Mouse (Mus musculus) lung, postnatal 36 days (tissue): Measurements from ENCODE around the gene Disc1.

Experiments
- DNase-seq: peaks from one replicate; pipeline ENCODE4 v3.0.0; 2022; ENCODE audit warnings: mixed read lengths

Gene Disc1

DNA sequence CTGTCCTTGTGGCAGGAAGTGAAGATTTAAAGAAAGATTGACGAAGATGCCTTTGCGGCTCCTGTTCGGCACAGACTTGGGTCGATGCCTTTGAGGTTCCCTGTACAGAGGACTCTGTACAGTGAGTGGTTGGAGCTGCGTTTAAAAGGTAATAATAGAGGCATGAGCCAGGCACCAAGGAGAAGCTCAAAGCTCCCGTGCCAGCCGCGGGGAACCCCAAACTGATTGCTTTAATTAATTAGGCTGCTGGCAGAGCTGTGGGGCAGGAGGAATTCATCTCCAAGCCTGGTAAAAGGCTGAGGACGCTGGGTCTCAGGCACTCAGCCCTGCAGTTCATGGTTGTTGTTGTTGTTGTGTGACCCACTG lies 130.4 kb downstream of the Disc1 start:
- no peak for DNase-seq

DNA sequence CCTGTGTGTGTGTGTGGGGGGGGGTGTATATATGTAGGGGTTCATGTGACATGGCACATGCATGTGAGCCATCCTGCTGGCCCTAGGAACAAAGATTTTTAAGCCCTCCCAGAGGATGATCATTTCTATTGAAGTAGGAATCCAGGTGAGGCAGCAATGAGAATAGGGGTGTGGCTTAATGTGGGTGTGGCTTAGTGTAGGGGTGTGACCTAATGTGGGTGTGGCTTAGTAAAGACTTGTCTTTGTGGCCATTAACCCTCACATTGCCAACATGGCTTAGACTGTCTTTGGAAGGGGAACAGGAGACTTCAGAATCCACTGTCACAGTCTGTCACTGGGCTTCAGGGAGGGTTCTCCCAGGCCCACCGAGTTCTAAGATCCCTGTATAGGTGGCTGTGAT lies 130.9 kb downstream of the Disc1 start:
- DNase-seq, result no peak

DNA sequence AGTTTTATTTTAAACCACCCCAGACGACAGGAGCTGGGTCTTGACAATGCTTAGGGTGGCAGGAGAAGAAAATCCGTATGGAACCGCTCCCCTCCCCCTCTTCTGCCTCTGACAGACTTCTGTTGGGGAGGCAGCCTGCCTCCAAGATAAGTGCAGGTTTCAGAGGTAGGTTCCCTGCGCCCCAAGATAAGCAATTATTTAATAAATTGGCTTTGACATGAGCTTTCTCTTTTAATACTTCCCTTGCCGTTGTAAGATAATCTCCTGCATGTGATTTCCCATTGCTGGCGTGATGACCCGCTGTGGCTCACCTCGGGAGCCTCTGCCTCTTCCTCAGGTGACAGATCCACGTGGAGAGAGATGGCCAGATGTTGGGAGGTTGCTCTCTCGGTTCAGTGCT lies 133.0 kb downstream of the Disc1 start:
- no peak for DNase-seq

DNA sequence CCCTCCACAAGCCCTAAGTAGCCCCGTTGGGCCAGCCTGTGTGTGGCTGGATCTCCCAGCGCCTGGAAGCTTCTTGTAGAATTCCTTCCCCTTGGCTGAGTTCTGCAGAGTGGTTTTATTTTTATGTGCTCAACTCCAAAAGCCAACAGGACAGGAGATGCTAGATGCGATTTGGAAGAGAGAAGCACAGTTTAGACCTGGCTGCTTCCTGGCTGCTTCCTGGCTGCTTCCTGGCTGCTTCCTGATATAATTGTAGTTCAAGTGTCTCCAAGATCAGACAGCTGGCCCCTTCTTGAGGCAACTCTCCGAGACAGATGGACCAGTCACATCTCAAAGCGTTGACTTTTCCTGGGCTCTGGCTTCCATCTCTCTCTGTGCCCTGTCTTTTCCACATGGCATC lies 139.7 kb downstream of the Disc1 start:
- no peak for DNase-seq

GRCm38 (mm10) chr8:125195121-125195520 lies 141.1 kb downstream of the Disc1 start:
- no peak for DNase-seq

GRCm38 (mm10) chr8:125196573-125197094 lies 142.6 kb downstream of the Disc1 start:
- DNase-seq, result no peak

GRCm38 (mm10) chr8:125197341-125198002 lies 143.5 kb downstream of the Disc1 start:
- no peak for DNase-seq

- DNase-seq, result peak; percentile 68
Observed at GRCm38 (mm10) chr8:125198420-125199196, 144.6 kb downstream of the Disc1 start.

DNA sequence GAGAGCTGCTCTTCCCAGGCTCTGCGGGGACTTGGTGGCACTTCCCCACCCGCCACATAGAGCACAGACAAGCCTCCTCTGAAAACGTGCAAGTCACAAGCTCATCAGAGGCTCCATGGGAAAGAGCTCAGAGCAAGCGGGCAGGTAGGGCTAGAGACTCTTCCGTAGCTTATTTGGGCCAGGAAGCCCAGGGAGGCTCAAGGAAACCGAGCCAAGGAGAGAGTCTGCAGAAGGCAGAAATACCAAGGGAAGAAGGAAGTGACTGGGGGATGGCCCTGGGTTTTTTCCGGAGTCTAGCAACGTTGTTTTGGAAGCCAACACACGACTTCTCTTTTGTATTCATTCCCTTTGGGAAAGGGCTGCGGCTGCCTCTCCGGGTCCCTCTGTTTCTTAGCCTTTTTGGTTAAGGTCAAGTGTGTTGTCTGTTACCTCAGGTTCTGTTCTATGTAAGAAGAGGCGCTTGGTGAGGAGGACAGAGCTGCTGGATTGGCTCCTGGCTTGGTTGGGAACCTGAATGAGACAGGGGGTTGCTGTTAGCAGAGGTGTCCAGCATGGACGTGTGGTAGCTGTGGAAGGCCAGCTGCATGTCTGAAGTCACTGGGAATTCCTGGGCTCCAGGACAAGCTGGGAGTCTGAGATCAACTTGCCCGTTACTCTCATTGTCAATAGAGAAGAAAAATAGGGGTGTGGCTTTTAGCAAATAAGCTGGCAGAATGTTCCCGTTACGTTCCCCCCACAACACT lies 145.4 kb downstream of the Disc1 start:
- no peak for DNase-seq

- DNase-seq, result no peak
Observed at GRCm38 (mm10) chr8:125200273-125200863, 146.4 kb downstream of the Disc1 start.

DNA sequence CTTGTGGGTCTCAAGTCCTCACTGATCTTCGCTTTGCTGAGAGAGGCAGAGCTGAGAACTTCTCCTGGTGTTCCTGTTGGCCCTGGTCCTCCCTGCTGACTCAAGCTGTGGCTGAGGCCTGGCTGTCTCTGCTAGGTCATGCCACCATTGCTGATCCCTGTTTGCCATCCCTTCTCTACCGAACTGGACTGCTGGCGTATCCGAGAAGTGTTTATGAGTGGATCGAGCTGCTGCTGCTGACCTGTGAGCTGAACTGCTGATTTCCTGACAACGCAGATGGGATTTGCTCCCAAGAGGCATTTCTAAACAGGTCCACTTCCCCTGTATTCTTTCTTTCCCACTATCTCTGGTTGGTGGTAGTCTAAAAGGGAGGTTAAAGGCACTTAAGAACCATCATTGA lies 147.7 kb downstream of the Disc1 start:
- DNase-seq, result no peak

GRCm38 (mm10) chr8:125203016-125203415 lies 149.0 kb downstream of the Disc1 start:
- no peak for DNase-seq

DNA sequence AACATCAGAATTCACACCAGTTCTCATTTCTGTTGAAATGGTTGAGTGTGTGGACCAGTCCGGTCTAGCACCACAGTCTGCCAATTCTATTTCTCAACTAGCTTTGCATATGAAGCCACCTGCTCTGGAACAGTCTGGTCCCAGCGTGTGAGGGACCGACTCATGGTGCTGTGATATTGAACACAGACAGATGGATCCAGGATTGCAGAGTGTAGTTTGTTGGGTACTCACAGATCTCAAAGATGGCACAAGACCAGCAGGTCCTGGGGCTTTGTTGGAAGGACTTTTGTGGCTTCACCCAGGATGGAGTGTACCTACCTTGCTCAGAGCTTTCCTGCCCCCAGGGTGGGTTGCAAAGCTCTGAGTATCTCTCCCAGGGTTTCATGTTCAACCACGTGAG lies 151.6 kb downstream of the Disc1 start:
- no peak for DNase-seq

DNA sequence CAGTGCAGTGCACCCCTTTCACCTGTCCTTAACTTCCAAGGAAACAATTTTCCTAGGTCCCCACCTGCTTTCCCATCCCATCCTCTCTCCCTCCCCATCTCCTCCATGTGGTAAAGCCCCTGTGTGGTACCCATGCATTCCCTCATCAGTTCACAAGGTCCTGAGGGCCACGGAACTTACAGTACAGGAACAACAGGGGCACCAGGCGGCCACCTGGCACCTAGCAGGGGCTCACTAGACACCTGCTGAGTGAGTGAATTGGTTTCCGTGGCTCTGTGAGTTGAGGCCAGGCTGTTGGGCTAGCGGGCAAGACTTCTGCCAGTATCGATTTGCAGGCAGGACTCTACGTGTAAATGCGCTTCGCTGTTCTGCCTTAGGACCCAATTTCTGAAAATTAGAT lies 152.4 kb downstream of the Disc1 start:
- DNase-seq, result no peak

- no peak for DNase-seq
Observed at GRCm38 (mm10) chr8:125206962-125207361, 153.0 kb downstream of the Disc1 start.

DNA sequence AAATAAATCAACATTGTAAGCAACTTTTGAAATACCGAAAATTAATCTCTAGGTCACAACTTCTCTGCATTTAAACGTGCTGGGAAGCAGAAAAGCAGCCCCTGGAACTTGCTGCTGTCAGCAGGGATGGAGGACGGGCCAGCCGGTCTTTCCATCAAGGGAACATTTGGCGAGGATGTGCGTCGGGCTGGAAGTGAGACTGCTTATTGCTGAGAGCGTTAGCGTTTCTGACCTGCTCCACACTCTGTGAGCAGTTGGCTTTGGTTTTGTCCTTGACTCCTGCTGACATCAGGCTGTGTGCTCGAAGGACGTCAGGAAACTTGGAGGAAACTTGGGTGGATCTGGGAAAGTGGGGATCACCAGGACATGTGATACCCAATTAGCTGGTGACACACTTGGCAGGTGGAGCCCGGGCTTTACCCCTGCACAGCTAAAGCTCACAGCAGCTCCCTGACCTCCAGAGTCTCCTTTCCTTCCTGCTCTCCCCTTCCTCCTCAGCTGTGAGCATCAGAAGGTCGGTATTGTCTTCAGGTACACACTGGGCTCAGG lies 158.7 kb downstream of the Disc1 start:
- DNase-seq, result no peak

DNA sequence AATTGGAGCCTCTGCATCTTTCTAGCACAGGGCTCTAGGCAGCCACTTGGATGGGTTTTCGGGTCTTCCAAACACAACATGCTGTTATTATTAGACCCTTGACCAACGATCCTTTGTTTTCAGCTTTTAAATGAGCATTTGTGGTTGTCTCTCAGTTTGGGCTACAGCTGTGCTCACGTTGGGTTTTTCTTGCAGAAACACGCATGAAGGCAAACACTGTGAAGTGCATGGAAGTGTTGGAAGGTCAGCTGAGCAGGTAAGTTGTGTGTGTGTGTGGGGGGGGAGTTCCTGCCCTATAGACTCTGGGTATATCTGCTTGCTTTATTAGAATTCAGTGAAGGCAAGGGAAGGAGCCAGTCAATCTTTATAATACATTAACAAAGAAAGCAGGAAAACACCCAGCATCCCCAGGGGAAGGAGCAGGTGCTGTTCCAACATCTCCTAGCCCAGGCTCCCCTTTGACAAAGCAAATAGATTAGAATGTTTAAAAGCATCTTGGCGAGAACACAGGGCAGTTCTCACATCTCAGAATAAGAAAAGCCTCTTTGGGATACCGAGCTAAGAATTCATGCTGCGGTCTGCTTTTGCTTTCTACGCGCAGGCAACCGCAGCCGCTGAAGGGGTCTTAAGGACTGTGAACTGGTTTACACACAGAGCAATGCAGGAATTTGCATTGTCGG lies 164.0 kb downstream of the Disc1 start:
- DNase-seq, result no peak

- no peak for DNase-seq
Observed at GRCm38 (mm10) chr8:125218669-125219068, 164.7 kb downstream of the Disc1 start.

DNA sequence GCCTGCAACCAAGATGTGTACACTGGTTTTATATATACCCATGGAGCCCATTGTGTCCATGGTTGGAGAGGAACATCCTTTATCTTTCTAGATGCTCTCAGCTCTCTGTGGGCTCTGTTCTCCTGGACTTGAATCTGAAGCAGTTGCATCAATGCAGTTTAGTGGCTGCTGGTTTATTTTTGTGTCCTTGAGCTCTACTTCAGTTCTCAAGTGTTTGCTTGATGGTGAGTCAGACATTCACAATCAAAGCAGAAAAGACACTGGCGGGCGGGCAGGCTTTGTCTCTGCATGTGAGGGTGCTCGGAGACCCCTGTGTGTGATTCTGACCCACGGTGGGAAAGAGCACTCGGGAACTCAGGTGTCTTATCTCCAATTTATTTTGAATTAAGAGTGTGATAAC lies 166.6 kb downstream of the Disc1 start:
- DNase-seq, result peak; percentile 71

- DNase-seq, result no peak
Observed at GRCm38 (mm10) chr8:125221062-125221461, 167.1 kb downstream of the Disc1 start.

DNA sequence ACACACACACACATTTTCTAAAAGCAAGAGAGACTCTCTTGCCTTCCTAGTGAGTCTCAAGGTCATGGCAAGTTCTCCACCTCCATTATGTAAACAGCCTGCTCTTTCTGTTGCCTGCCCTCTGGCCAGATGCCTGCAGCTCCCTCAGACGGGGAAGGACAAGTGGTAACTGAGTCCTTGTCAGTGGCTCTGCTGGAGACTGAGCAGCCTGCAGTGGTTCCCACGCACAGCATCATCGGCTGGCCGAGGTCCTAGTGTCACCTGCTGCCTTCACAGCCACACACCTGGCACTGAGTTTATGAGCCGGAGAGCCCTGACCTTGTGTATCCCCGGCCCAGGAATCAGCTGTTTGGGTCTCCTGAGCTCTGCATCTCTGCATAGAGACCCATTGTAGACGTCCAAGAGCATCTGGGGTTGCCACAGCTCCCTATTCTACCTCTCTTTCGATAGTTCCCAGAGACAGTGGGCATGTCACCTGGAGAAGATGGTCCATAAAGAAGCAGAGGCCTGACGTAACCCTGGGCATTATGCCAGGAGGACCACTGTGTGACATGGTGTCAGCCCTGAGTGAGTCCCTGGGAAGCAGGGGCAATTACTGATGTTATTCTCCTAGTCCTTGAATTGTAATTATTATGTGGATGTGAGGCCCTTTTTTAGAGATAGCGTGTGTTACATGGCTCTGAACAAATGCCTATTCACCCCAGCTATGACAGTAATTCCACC lies 169.2 kb downstream of the Disc1 start:
- no peak for DNase-seq

- DNase-seq, result peak; percentile 42
Observed at GRCm38 (mm10) chr8:125224271-125224699, 170.3 kb downstream of the Disc1 start.
